Mouse (Mus musculus) MEL (cell line): ENCODE results near the gene Sh3gl3. TPM values are rescaled to one million over a fixed set of nuclear protein-coding genes. Genes with fewer than 3 reads are reported as not detected.

Source experiments
- DNase-seq: peaks from one replicate; pipeline ENCODE4 v3.0.0; 2011; ENCODE audit warnings: low read depth, low spot score
- H3K27ac ChIP-seq: 2 replicates; pipeline ENCODE4 v1.5.1; 2012; ENCODE audit warnings: low read depth, mild to moderate bottlenecking, control low read depth, low read length, moderate library complexity; ENCODE audit not compliant: control insufficient read depth
- H3K27me3 ChIP-seq, 2 experiments: fragments of 150-350 bp in 1 of 2; sonication (generic) in 1 of 2; 2 replicates each; pipeline ENCODE4 v1.6.1; 2012; ENCODE audit warnings: low read length in 2 of 2, mild to moderate bottlenecking in 2 of 2, improper control_type of control experiment in 1 of 2, moderate library complexity in 1 of 2; ENCODE audit not compliant: insufficient read depth in 2 of 2, control insufficient read depth in 1 of 2
- H3K36me3 ChIP-seq, 2 experiments: 2 replicates each; pipeline ENCODE4 v1.6.1; 2012 to 2014; ENCODE audit warnings: low read length in 2 of 2, improper control_type of control experiment in 1 of 2, inconsistent platforms in 1 of 2, mild to moderate bottlenecking in 1 of 2; ENCODE audit not compliant: insufficient read depth in 2 of 2, control insufficient read depth in 1 of 2
- H3K4me1 ChIP-seq, 2 experiments: fragments of 150-350 bp in 1 of 2; sonication (generic) in 1 of 2; 2 replicates each; pipeline ENCODE4 v1.6.1; 2012; ENCODE audit warnings: low read length in 2 of 2, improper control_type of control experiment in 1 of 2, mild to moderate bottlenecking in 1 of 2; ENCODE audit not compliant: insufficient read depth in 2 of 2, control insufficient read depth in 1 of 2
- H3K4me3 ChIP-seq, 2 experiments: fragments of 150-350 bp in 1 of 2; sonication (generic) in 1 of 2; 2 replicates each; pipeline ENCODE4 v1.5.1; 2012; ENCODE audit warnings: low read depth in 2 of 2, low read length in 2 of 2, mild to moderate bottlenecking in 2 of 2, moderate library complexity in 2 of 2, control low read depth in 1 of 2, improper control_type of control experiment in 1 of 2; ENCODE audit not compliant: control insufficient read depth in 1 of 2, insufficient read depth in 1 of 2
- H3K79me2 ChIP-seq: 2 replicates; pipeline ENCODE4 v1.6.1; 2012; ENCODE audit warnings: mild to moderate bottlenecking, low read length, moderate library complexity; ENCODE audit not compliant: control insufficient read depth, poor library complexity, insufficient read depth
- H3K9ac ChIP-seq: 2 replicates; pipeline ENCODE4 v1.6.1; 2012; ENCODE audit warnings: low read depth, mild to moderate bottlenecking, control low read depth, low read length, moderate library complexity; ENCODE audit not compliant: control insufficient read depth, poor library complexity, severe bottlenecking
- H3K9me3 ChIP-seq: fragments of 150-350 bp; sonication (generic); replicated peaks from 2 replicates; pipeline ENCODE4 v1.6.1; 2012; ENCODE audit warnings: mild to moderate bottlenecking, low read length, improper control_type of control experiment, moderate library complexity; ENCODE audit not compliant: insufficient read depth
- BHLHE40 ChIP-seq: IDR thresholded peaks from 2 replicates; pipeline ENCODE4 v1.6.1; 2012; ENCODE audit warnings: low read depth, mild to moderate bottlenecking, inconsistent platforms, low read length, improper control_type of control experiment, borderline replicate concordance
- CHD1 ChIP-seq: IDR thresholded peaks from 2 replicates; pipeline ENCODE4 v1.6.1; 2012; ENCODE audit warnings: low read depth, mild to moderate bottlenecking, inconsistent platforms, low read length, improper control_type of control experiment
- CHD2 ChIP-seq: IDR thresholded peaks from 2 replicates; pipeline ENCODE4 v1.6.1; 2011; ENCODE audit warnings: low read length, improper control_type of control experiment
- E2F4 ChIP-seq: IDR thresholded peaks from 2 replicates; pipeline ENCODE4 v1.6.1; 2011; ENCODE audit warnings: low read depth, low read length, improper control_type of control experiment, borderline replicate concordance
- EP300 ChIP-seq, 2 experiments: IDR thresholded peaks; 2 replicates each; pipeline ENCODE4 v1.6.1; 2011; ENCODE audit warnings: improper control_type of control experiment in 2 of 2, low read length in 2 of 2, low read depth in 1 of 2, mild to moderate bottlenecking in 1 of 2
- GABPA ChIP-seq: IDR thresholded peaks from 2 replicates; pipeline ENCODE4 v1.6.1; 2012; ENCODE audit warnings: low read depth, mild to moderate bottlenecking, inconsistent platforms, low read length, improper control_type of control experiment, moderate library complexity
- GATA1 ChIP-seq: IDR thresholded peaks from 2 replicates; pipeline ENCODE4 v1.6.1; 2011; ENCODE audit warnings: low read depth, low read length, improper control_type of control experiment
- HCFC1 ChIP-seq: IDR thresholded peaks from 2 replicates; pipeline ENCODE4 v1.6.1; 2012; ENCODE audit warnings: low read depth, mild to moderate bottlenecking, inconsistent platforms, low read length, improper control_type of control experiment, moderate library complexity
- MAX ChIP-seq: IDR thresholded peaks from 2 replicates; pipeline ENCODE4 v1.6.1; 2011; ENCODE audit warnings: low read length, improper control_type of control experiment
- MAZ ChIP-seq: IDR thresholded peaks from 2 replicates; pipeline ENCODE4 v1.6.1; 2012; ENCODE audit warnings: low read depth, mild to moderate bottlenecking, inconsistent platforms, low read length, improper control_type of control experiment
- MEF2A ChIP-seq: IDR thresholded peaks from 2 replicates; pipeline ENCODE4 v1.6.1; 2014; ENCODE audit warnings: low read depth, mild to moderate bottlenecking, inconsistent platforms, low read length, improper control_type of control experiment; ENCODE audit not compliant: poor library complexity, insufficient replicate concordance, severe bottlenecking; ENCODE audit errors: extremely low read depth
- MXI1 ChIP-seq: IDR thresholded peaks from 2 replicates; pipeline ENCODE4 v1.6.1; 2011; ENCODE audit warnings: mild to moderate bottlenecking, low read depth, low read length, improper control_type of control experiment
- NELFE ChIP-seq: IDR thresholded peaks from 2 replicates; pipeline ENCODE4 v1.6.1; 2011; ENCODE audit warnings: low read depth, low read length, improper control_type of control experiment
- POLR2A ChIP-seq, 2 experiments: IDR thresholded peaks; 2 replicates each; pipeline ENCODE4 v1.6.1; 2011 to 2012; ENCODE audit warnings: low read length in 2 of 2, mild to moderate bottlenecking in 2 of 2, control low read depth in 1 of 2, improper control_type of control experiment in 1 of 2, low read depth in 1 of 2, moderate library complexity in 1 of 2; ENCODE audit not compliant: control insufficient read depth in 1 of 2, insufficient read depth in 1 of 2, poor library complexity in 1 of 2
- POLR2AphosphoS2 ChIP-seq: IDR thresholded peaks from 2 replicates; pipeline ENCODE4 v1.6.1; 2011; ENCODE audit warnings: low read length, improper control_type of control experiment
- SIN3A ChIP-seq: IDR thresholded peaks from 2 replicates; pipeline ENCODE4 v1.6.1; 2012; ENCODE audit warnings: low read length, improper control_type of control experiment, inconsistent platforms
- SMC3 ChIP-seq: IDR thresholded peaks from 2 replicates; pipeline ENCODE4 v1.6.1; 2011; ENCODE audit warnings: low read depth, low read length, improper control_type of control experiment
- TAL1 ChIP-seq: IDR thresholded peaks from 2 replicates; pipeline ENCODE4 v1.6.1; 2012; ENCODE audit warnings: mild to moderate bottlenecking, inconsistent platforms, low read length, moderate library complexity, mixed read lengths
- ZNF384 ChIP-seq: IDR thresholded peaks from 2 replicates; pipeline ENCODE4 v1.6.1; 2012; ENCODE audit warnings: low read depth, mild to moderate bottlenecking, inconsistent platforms, low read length, improper control_type of control experiment
- polyA plus RNA-seq, 2 experiments: library from polyadenylated mRNA; stranded (reverse) in 1 of 2; unstranded in 1 of 2; fragments of >175 nt in 1 of 2; fragments of >200 nt in 1 of 2; gene quantifications; 2 replicates each; pipeline versions ENCODE4 v1.2.1 to v1.2.4; 2012; ENCODE audit warnings: low replicate concordance in 2 of 2, low read depth in 1 of 2; ENCODE audit not compliant: insufficient read length in 2 of 2, insufficient read depth in 1 of 2, missing spikeins in 1 of 2
- total RNA-seq: library from RNA; depleted of rRNA; stranded (reverse); fragments of 300-350 nt; gene quantifications from 2 replicates; pipeline ENCODE4 v1.2.3, GENCODE M21; 2012

The Sh3gl3 gene
- total and polyA plus RNA-seq, 3 experiments = not detected

- Histone ChIP-seq H3K27ac (no peak overlapping the region), H3K4me3 (no peak overlapping the region), H3K9me3 (no peaks in the 10 kb centered on the region), H3K4me1 (no peaks in the 10 kb centered on the region), H3K27me3 (no peaks in the 10 kb centered on the region), H3K36me3 (no peaks in the 10 kb centered on the region), H3K79me2 (no peaks in the 10 kb centered on the region), H3K9ac (no peak overlapping the region)
- no peak for DNase-seq
- TF ChIP-seq CHD2 = no peak
- no peak for TF ChIP-seq POLR2A (IDR thresholded peaks at IDR 0.05; ENCODE audit: control insufficient read depth in 1 of 2, insufficient read depth in 1 of 2, low read depth in 1 of 2, low read length in 2 of 2, poor library complexity in 1 of 2)
- TF ChIP-seq MEF2A = no peak
- TF ChIP-seq GATA1 = no peak
- no peak for TF ChIP-seq SIN3A
- TF ChIP-seq MXI1 = no peak
These were observed 1.1 kb downstream of the Sh3gl3 start for GRCm38 (mm10) chr7:82174571-82175326.

- no peaks in the 10 kb centered on the region for H3K27me3 ChIP-seq
- no peaks in the 10 kb centered on the region for H3K9me3 ChIP-seq
- no peaks in the 10 kb centered on the region for H3K4me1 ChIP-seq
- no peaks in the 10 kb centered on the region for H3K36me3 ChIP-seq
- no peaks in the 10 kb centered on the region for H3K79me2 ChIP-seq
- H3K4me3 ChIP-seq = no peak overlapping the region
- TF ChIP-seq ZNF384 (no peak), POLR2AphosphoS2 (no peak), CHD1 (no peak), MAX (no peak), TAL1 (no peak), EP300 (IDR thresholded peaks at IDR 0.05; ENCODE audit: low read depth in 1 of 2, low read length in 2 of 2) (no peak), GATA1 (no peak), E2F4 (no peak), SMC3 (no peak), GABPA (no peak), HCFC1 (no peak), MAZ (no peak), NELFE (no peak), BHLHE40 (no peak)
- TF ChIP-seq, all 39 proteins: peak for 0
- Histone ChIP-seq H3K9ac (no peak overlapping the region), H3K27ac (no peak overlapping the region)
- DNase-seq = no peak
These were observed 1.7 kb downstream of the Sh3gl3 start for GRCm38 (mm10) chr7:82175327-82175721.
